ENCODE assay signal across 9 mouse cellular contexts in genomic region chr4:118272258-118272657, GRCm38 (mm10). TPM values are rescaled to one million over a fixed set of nuclear protein-coding genes. Genes with fewer than 3 reads are reported as not detected.
A peak's percentile ranks its signal among the peaks of the same experiment; 100 is the strongest.
DNase-seq lines count a peak whose midpoint lies in the region; ATAC-seq and TF ChIP-seq lines count a peak whose summit lies in the region.
"Had no signal": no experiment of that assay in that cellular context is flagged by ENCODE, and none has a peak within 500 bp of the region (broad histone marks: within the 10 kb centered on the region; RNA-seq: fewer than 3 reads in every experiment).

No protein-coding gene starts in this region.

- peaks cover 60% of the 10 kb centered on the region for H3K36me3 ChIP-seq in heart, embryonic 12.5 days
- H3K36me3 ChIP-seq in embryonic facial prominence, embryonic 10.5 days (replicated peaks) = peaks cover 100% of the 10 kb centered on the region
- H3K36me3 ChIP-seq in intestine, postnatal 0 days (ENCODE audit: control insufficient read depth, insufficient read depth) = peaks cover 43% of the 10 kb centered on the region
- H3K36me3 ChIP-seq in lung, postnatal 0 days (ENCODE audit: insufficient read depth, low read length) = no peaks in the 10 kb centered on the region

- peak; percentile 57; the same call in 1 of the 2 replicates for TF ChIP-seq EP300 in lung, postnatal 0 days (IDR thresholded peaks at IDR 0.05)

- H3K4me3 ChIP-seq in heart, embryonic 12.5 days = no peak overlapping the region
- peak overlapping the region; percentile 25; the same call in 1 of the 2 replicates for H3K4me3 ChIP-seq in embryonic facial prominence, embryonic 10.5 days
- no peak overlapping the region for H3K4me3 ChIP-seq in intestine, postnatal 0 days (ENCODE audit: low read depth, low read length)
- H3K4me3 ChIP-seq in lung, postnatal 0 days (ENCODE audit: low read depth, low read length) = no peak overlapping the region
- H3K4me3 ChIP-seq: erythroblast, embryonic 14.5 days had no signal

- H3K4me1 ChIP-seq in heart, embryonic 12.5 days (replicated peaks) = peaks cover 73% of the 10 kb centered on the region
- peaks cover 86% of the 10 kb centered on the region for H3K4me1 ChIP-seq in embryonic facial prominence, embryonic 10.5 days
- H3K4me1 ChIP-seq in intestine, postnatal 0 days (replicated peaks; ENCODE audit: control insufficient read depth, insufficient read depth, low read length) = peaks cover 32% of the 10 kb centered on the region
- peaks cover 27% of the 10 kb centered on the region for H3K4me1 ChIP-seq in lung, postnatal 0 days (ENCODE audit: insufficient read depth, low read depth, low read length)

- no peaks in the 10 kb centered on the region for H3K27me3 ChIP-seq in heart, embryonic 12.5 days (replicated peaks)
- H3K27me3 ChIP-seq in embryonic facial prominence, embryonic 10.5 days (replicated peaks; ENCODE audit: low read depth, poor library complexity, severe bottlenecking) = no peaks in the 10 kb centered on the region
- H3K27me3 ChIP-seq in intestine, postnatal 0 days (replicated peaks; ENCODE audit: control insufficient read depth, insufficient read depth, low read length) = no peaks in the 10 kb centered on the region
- H3K27me3 ChIP-seq in lung, postnatal 0 days (replicated peaks; ENCODE audit: insufficient read depth, low read length) = no peaks in the 10 kb centered on the region

- H3K9ac ChIP-seq in heart, embryonic 12.5 days = no peak overlapping the region
- H3K9ac ChIP-seq in intestine, postnatal 0 days (ENCODE audit: low read depth, low read length) = no peak overlapping the region
- H3K9ac ChIP-seq in lung, postnatal 0 days (replicated peaks; ENCODE audit: low read depth) = no peak overlapping the region

- no peak overlapping the region for H3K4me2 ChIP-seq in heart, embryonic 12.5 days
- H3K4me2 ChIP-seq in intestine, postnatal 0 days (replicated peaks; ENCODE audit: low read depth) = peak overlapping the region; percentile 38
- H3K4me2 ChIP-seq in lung, postnatal 0 days (replicated peaks; ENCODE audit: low read depth, low read length) = no peak overlapping the region

- no peaks in the 10 kb centered on the region for H3K9me3 ChIP-seq in heart, embryonic 12.5 days (replicated peaks)
- peaks cover 7% of the 10 kb centered on the region; the same call in 1 of the 2 replicates for H3K9me3 ChIP-seq in embryonic facial prominence, embryonic 10.5 days
- H3K9me3 ChIP-seq in intestine, postnatal 0 days (ENCODE audit: control insufficient read depth) = no peaks in the 10 kb centered on the region
- no peaks in the 10 kb centered on the region for H3K9me3 ChIP-seq in lung, postnatal 0 days (ENCODE audit: low read length)

- intact Hi-C loops in left cerebral cortex, postnatal 10 days (cut with DNase I) = no loop called here
- intact Hi-C loops in left cerebral cortex, postnatal 36 days (cut with DNase I) = no loop called here

- TF ChIP-seq CTCF in intestine, postnatal 0 days (IDR thresholded peaks at IDR 0.05; ENCODE audit: low read depth) = no peak
- no peak for TF ChIP-seq CTCF in lung, postnatal 0 days (IDR thresholded peaks at IDR 0.05)

- H3K27ac ChIP-seq in heart, embryonic 12.5 days (ENCODE audit: poor library complexity, severe bottlenecking) = no peak overlapping the region
- peak overlapping the region; percentile 91 for H3K27ac ChIP-seq in embryonic facial prominence, embryonic 10.5 days (replicated peaks)
- peak overlapping the region; percentile 87 for H3K27ac ChIP-seq in intestine, postnatal 0 days (ENCODE audit: low read depth, low read length)
- peak overlapping the region; percentile 88 for H3K27ac ChIP-seq in lung, postnatal 0 days (ENCODE audit: low read length)

- WGBS in heart, embryonic 12.5 days = 69% methylated on average over 5 of the region's 5 CpGs
- 51% methylated on average over 5 of the region's 5 CpGs for WGBS in embryonic facial prominence, embryonic 10.5 days
- WGBS in intestine, postnatal 0 days = 33% methylated on average over 5 of the region's 5 CpGs
- 52% methylated on average over 5 of the region's 5 CpGs for WGBS in lung, postnatal 0 days

- DNase-seq in heart, adult 18-20 months = peak; percentile 63 to 79
- peak; percentile 65 for DNase-seq in embryonic facial prominence, embryonic 10.5 days (ENCODE audit: low spot score)
- DNase-seq in lung, postnatal 0 days (ENCODE audit: low spot score) = peak; percentile 91
- no peak for DNase-seq in right cerebral cortex, adult 2 months (ENCODE audit: low spot score in 2 of 2)
- no peak for DNase-seq in left cerebral cortex, postnatal 10 days (ENCODE audit: extremely low spot score in 1 of 2, low spot score in 2 of 2)
- no peak for DNase-seq in left cerebral cortex, postnatal 36 days (ENCODE audit: low spot score in 2 of 2)

- ATAC-seq in heart, embryonic 12.5 days (ENCODE audit: insufficient number of reproducible peaks, low FRiP score) = no peak
- ATAC-seq in intestine, postnatal 0 days = peak; percentile 59
- ATAC-seq in lung, postnatal 0 days = peak; percentile 59

RNA-seq across cellular contexts. Expression of gene Ptprf, which starts 18.9 kb away (rescaled TPM):
- 1 to 10 TPM; 3.5 to 7.0 TPM for total RNA-seq in heart, adult 18-20 months (2021)
- polyA plus RNA-seq in heart, embryonic 12.5 days (2016; fragmentation: Nextera tagmentation; extraction: Ambion mirVana) = 38.1 and 43.5 TPM in 2 replicates
- polyA plus RNA-seq in embryonic facial prominence, embryonic 10.5 days (2016; fragmentation: Nextera tagmentation; extraction: Ambion mirVana) = 88.2 and 95.5 TPM in 2 replicates
- polyA plus RNA-seq in intestine, postnatal 0 days (2015; fragmentation: Nextera tagmentation; extraction: Ambion mirVana) = 32.8 and 37.9 TPM in 2 replicates
- polyA plus RNA-seq in lung, postnatal 0 days (2015; fragmentation: Nextera tagmentation; extraction: Ambion mirVana) = 65.1 and 85.0 TPM in 2 replicates
- total RNA-seq in left cerebral cortex, postnatal 10 days (2021) = 100 to 1,000 TPM; 176 to 196 TPM
- 100 to 1,000 TPM; 118 to 126 TPM for total RNA-seq in left cerebral cortex, postnatal 36 days (2021)

Comparison
In these comparisons a context has a peak if more than half of its experiments do, and no peak if none do; other contexts are left out.
1. DNase-seq: peak in heart, adult 18-20 months (2 of 2), embryonic facial prominence, embryonic 10.5 days (single experiment) and lung, postnatal 0 days (single experiment); none in right cerebral cortex, adult 2 months (0 of 2), left cerebral cortex, postnatal 10 days (0 of 2) and left cerebral cortex, postnatal 36 days (0 of 2).